Mouse (Mus musculus): ENCODE results near the gene Adgra3. TPM values are rescaled to one million over a fixed set of nuclear protein-coding genes. Genes with fewer than 3 reads are reported as not detected.

Gene Adgra3
- polyA plus RNA-seq, 1 experiment from 2014 or later, result 22.3 TPM

- H3K9ac ChIP-seq, result no peak overlapping the region
- no peaks in the 10 kb centered on the region for H3K9me3 ChIP-seq (replicated peaks)
- H3K36me3 ChIP-seq (ENCODE audit: poor library complexity, severe bottlenecking), result peaks cover 63% of the 10 kb centered on the region
- ATAC-seq, result peak; percentile 82
- no peaks in the 10 kb centered on the region for H3K27me3 ChIP-seq
- H3K4me1 ChIP-seq, result no peaks in the 10 kb centered on the region
- no peak overlapping the region for H3K27ac ChIP-seq
- no peak overlapping the region for H3K4me2 ChIP-seq
- WGBS, result 84% methylated on average over 20 of the region's 20 CpGs
- H3K4me3 ChIP-seq, result no peak overlapping the region
Measured at GRCm38 (mm10) chr5:49961478-49962431, 97.1 kb downstream of the Adgra3 start.

- Histone ChIP-seq H3K4me3 (no peak overlapping the region), H3K4me2 (no peak overlapping the region), H3K27ac (no peak overlapping the region), H3K9me3 (replicated peaks) (no peaks in the 10 kb centered on the region), H3K9ac (no peak overlapping the region), H3K36me3 (ENCODE audit: poor library complexity, severe bottlenecking) (no peaks in the 10 kb centered on the region), H3K4me1 (no peaks in the 10 kb centered on the region), H3K27me3 (no peaks in the 10 kb centered on the region)
- ATAC-seq, result no peak
- 90% methylated on average over 1 of the region's 1 CpGs for WGBS
Measured at GRCm38 (mm10) chr5:49936354-49936753, 122.5 kb downstream of the Adgra3 start.

- Histone ChIP-seq H3K9ac (no peak overlapping the region), H3K4me1 (no peaks in the 10 kb centered on the region), H3K27me3 (no peaks in the 10 kb centered on the region), H3K27ac (no peak overlapping the region), H3K9me3 (replicated peaks) (no peaks in the 10 kb centered on the region), H3K4me3 (no peak overlapping the region), H3K36me3 (ENCODE audit: poor library complexity, severe bottlenecking) (no peaks in the 10 kb centered on the region), H3K4me2 (no peak overlapping the region)
- no peak for ATAC-seq
Measured at GRCm38 (mm10) chr5:49924712-49925111, 134.1 kb downstream of the Adgra3 start.

- peak; percentile 78 for ATAC-seq
- Histone ChIP-seq H3K4me2 (no peak overlapping the region), H3K27me3 (no peaks in the 10 kb centered on the region), H3K36me3 (ENCODE audit: poor library complexity, severe bottlenecking) (no peaks in the 10 kb centered on the region), H3K9ac (no peak overlapping the region), H3K27ac (no peak overlapping the region), H3K9me3 (replicated peaks) (no peaks in the 10 kb centered on the region), H3K4me1 (0 out of 2 replicates have a peak, but pooled peaks cover 4% of the 10 kb centered on the region), H3K4me3 (no peak overlapping the region)
- WGBS, result 43% methylated on average over 2 of the region's 2 CpGs
Measured at GRCm38 (mm10) chr5:49915695-49916106, 143.1 kb downstream of the Adgra3 start.
